Mouse (Mus musculus): Measurements from ENCODE around the gene Grm2. TPM values are rescaled to one million over a fixed set of nuclear protein-coding genes. Genes with fewer than 3 reads are reported as not detected.
"Not testable (repeated sequence)": the region's sequence is repeated elsewhere in the genome, so short reads cannot be mapped to it uniquely, and the experiment has no call there.

Gene Grm2
- polyA plus RNA-seq, 1 experiment from 2014 or later, result 3.3 TPM

DNA sequence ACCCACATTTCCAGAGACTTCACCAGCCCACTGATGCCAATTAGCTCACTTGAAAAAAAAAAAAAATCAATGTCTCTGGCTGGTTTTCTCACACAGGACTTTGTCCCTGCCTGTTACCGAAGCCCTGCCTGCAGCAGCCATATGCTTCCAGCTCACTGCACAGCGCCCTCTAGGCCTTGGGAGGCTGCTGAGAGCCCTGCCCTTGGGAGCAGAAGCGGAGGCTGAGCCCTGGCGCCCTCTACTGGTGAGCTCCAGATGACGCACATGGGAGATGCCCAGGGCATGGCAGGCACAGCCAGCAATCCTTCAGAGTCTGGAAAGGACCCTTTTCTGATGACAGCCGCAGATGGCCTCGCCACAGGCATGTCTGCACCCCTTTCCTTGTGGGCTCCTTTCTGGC lies 12.8 kb downstream of the Grm2 start:
- no peaks in the 10 kb centered on the region for H3K36me3 ChIP-seq (ENCODE audit: control insufficient read depth, insufficient read depth, low read length)
- no peaks in the 10 kb centered on the region for H3K9me3 ChIP-seq (ENCODE audit: control insufficient read depth, low read length)
- no peak overlapping the region for H3K27ac ChIP-seq (ENCODE audit: low read depth, low read length)
- H3K27me3 ChIP-seq (ENCODE audit: control insufficient read depth, insufficient read depth, low read length), result no peaks in the 10 kb centered on the region
- H3K9ac ChIP-seq (ENCODE audit: low read length), result no peak overlapping the region
- ATAC-seq (replicated peaks; ENCODE audit: low FRiP score) (no peak), DNase-seq (ENCODE audit: low spot score) (peak; percentile 91)
- H3K4me3 ChIP-seq (ENCODE audit: low read depth, low read length), result no peak overlapping the region
- no peaks in the 10 kb centered on the region for H3K4me1 ChIP-seq (replicated peaks; ENCODE audit: control insufficient read depth, insufficient read depth, low read length)
- H3K4me2 ChIP-seq (ENCODE audit: low read depth, low read length, severe bottlenecking), result no peak overlapping the region
- WGBS, result 30% methylated on average over 7 of the region's 7 CpGs

GRCm38 (mm10) chr9:106641346-106641745 lies 14.5 kb downstream of the Grm2 start:
- no peak overlapping the region for H3K9ac ChIP-seq (ENCODE audit: low read length)
- no peak overlapping the region for H3K4me3 ChIP-seq (ENCODE audit: low read depth, low read length)
- H3K36me3 ChIP-seq (ENCODE audit: control insufficient read depth, insufficient read depth, low read length), result no peaks in the 10 kb centered on the region
- WGBS, result 50% methylated on average over 5 of the region's 5 CpGs
- H3K4me2 ChIP-seq (ENCODE audit: low read depth, low read length, severe bottlenecking), result no peak overlapping the region
- H3K27ac ChIP-seq (ENCODE audit: low read depth, low read length), result no peak overlapping the region
- H3K27me3 ChIP-seq (ENCODE audit: control insufficient read depth, insufficient read depth, low read length), result no peaks in the 10 kb centered on the region
- no peak for ATAC-seq (replicated peaks; ENCODE audit: low FRiP score)
- DNase-seq (ENCODE audit: low spot score), result no peak
- H3K9me3 ChIP-seq (ENCODE audit: control insufficient read depth, low read length), result no peaks in the 10 kb centered on the region
- H3K4me1 ChIP-seq (replicated peaks; ENCODE audit: control insufficient read depth, insufficient read depth, low read length), result no peaks in the 10 kb centered on the region

- H3K4me2 ChIP-seq (ENCODE audit: low read depth, low read length, severe bottlenecking), result no peak overlapping the region
- no peak overlapping the region for H3K4me3 ChIP-seq (ENCODE audit: low read depth, low read length)
- no peaks in the 10 kb centered on the region for H3K4me1 ChIP-seq (replicated peaks; ENCODE audit: control insufficient read depth, insufficient read depth, low read length)
- H3K9me3 ChIP-seq (ENCODE audit: control insufficient read depth, low read length), result no peaks in the 10 kb centered on the region
- no peak overlapping the region for H3K9ac ChIP-seq (ENCODE audit: low read length)
- no peak overlapping the region for H3K27ac ChIP-seq (ENCODE audit: low read depth, low read length)
- ATAC-seq (replicated peaks; ENCODE audit: low FRiP score) (no peak), DNase-seq (ENCODE audit: low spot score) (no peak)
- no peaks in the 10 kb centered on the region for H3K27me3 ChIP-seq (ENCODE audit: control insufficient read depth, insufficient read depth, low read length)
- 92% methylated on average over 8 of the region's 8 CpGs for WGBS
- H3K36me3 ChIP-seq (ENCODE audit: control insufficient read depth, insufficient read depth, low read length), result no peaks in the 10 kb centered on the region
Observed at GRCm38 (mm10) chr9:106638154-106638553, 17.7 kb downstream of the Grm2 start.

DNA sequence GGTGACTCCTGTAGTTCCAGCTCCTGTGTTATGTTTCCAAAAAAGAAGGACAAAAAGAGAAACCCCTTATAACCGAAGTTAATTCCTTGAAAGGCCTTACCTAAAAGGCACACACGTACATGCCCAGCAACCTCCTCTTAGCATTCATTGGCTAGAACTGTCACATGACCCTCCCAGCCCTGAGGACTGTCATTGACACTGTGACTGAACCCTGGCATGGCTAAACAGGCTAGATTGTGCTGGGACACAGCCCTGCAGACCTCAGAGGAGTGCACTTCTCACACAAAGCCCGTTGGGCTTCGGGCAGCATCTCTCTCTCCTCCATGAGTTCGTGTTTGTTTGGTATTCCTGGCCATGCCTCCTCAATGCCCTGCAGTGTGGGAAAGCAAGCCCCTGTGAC lies 23.7 kb downstream of the Grm2 start:
- no peaks in the 10 kb centered on the region for H3K9me3 ChIP-seq (ENCODE audit: control insufficient read depth, low read length)
- no peak overlapping the region for H3K4me2 ChIP-seq (ENCODE audit: low read depth, low read length, severe bottlenecking)
- H3K27ac ChIP-seq (ENCODE audit: low read depth, low read length), result no peak overlapping the region
- no peaks in the 10 kb centered on the region for H3K36me3 ChIP-seq (ENCODE audit: control insufficient read depth, insufficient read depth, low read length)
- no peak overlapping the region for H3K4me3 ChIP-seq (ENCODE audit: low read depth, low read length)
- ATAC-seq (replicated peaks; ENCODE audit: low FRiP score) (no peak), DNase-seq (ENCODE audit: low spot score) (no peak)
- H3K9ac ChIP-seq (ENCODE audit: low read length), result no peak overlapping the region
- no peaks in the 10 kb centered on the region for H3K4me1 ChIP-seq (replicated peaks; ENCODE audit: control insufficient read depth, insufficient read depth, low read length)
- 63% methylated on average over 5 of the region's 5 CpGs for WGBS
- no peaks in the 10 kb centered on the region for H3K27me3 ChIP-seq (ENCODE audit: control insufficient read depth, insufficient read depth, low read length)

DNA sequence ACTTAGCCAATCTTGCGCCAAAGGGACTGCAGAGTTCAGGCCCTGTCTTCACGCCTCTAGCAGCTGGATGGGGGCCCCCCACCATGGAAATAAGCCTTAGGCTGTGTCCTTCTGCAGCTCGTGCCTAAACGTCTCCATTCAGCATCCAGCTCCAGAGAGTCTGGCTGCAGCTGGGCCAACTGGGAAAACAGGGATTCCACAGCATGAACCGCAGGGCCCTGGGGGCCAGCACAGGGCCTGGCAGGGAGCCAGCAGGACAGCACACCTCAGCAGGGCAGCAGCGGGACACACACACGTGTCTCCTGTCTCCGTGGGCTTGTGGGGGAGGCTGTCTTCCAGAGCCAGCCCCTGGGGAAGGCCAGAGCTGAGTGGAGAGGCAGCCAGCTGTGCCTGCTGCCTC lies 28.1 kb downstream of the Grm2 start:
- H3K27me3 ChIP-seq (ENCODE audit: control insufficient read depth, insufficient read depth, low read length); ATAC-seq (replicated peaks; ENCODE audit: low FRiP score); DNase-seq (ENCODE audit: low spot score); H3K4me3 ChIP-seq (ENCODE audit: low read depth, low read length); H3K36me3 ChIP-seq (ENCODE audit: control insufficient read depth, insufficient read depth, low read length); H3K27ac ChIP-seq (ENCODE audit: low read depth, low read length); H3K9ac ChIP-seq (ENCODE audit: low read length); H3K9me3 ChIP-seq (ENCODE audit: control insufficient read depth, low read length); H3K4me1 ChIP-seq (replicated peaks; ENCODE audit: control insufficient read depth, insufficient read depth, low read length); H3K4me2 ChIP-seq (ENCODE audit: low read depth, low read length, severe bottlenecking): not testable (repeated sequence)
- 30% methylated on average over 8 of the region's 8 CpGs for WGBS

GRCm38 (mm10) chr9:106626282-106626681 lies 29.6 kb downstream of the Grm2 start, which contains the start of gene Iqcf6:
Iqcf6 (plus strand) TSS chr9:106626582.
- H3K4me2 ChIP-seq (ENCODE audit: low read depth, low read length, severe bottlenecking), result no peak within 1 kb of the TSS
- no peaks in the 10 kb centered on the region for H3K4me1 ChIP-seq (replicated peaks; ENCODE audit: control insufficient read depth, insufficient read depth, low read length)
- DNase-seq (ENCODE audit: low spot score) (no peak), ATAC-seq (replicated peaks; ENCODE audit: low FRiP score) (no peak)
- no peak within 1 kb of the TSS for H3K4me3 ChIP-seq (ENCODE audit: low read depth, low read length)
- H3K36me3 ChIP-seq (ENCODE audit: control insufficient read depth, insufficient read depth, low read length), result no peaks in the 10 kb centered on the region
- no peak within 1 kb of the TSS for H3K9ac ChIP-seq (ENCODE audit: low read length)
- 84% methylated on average over 2 of the region's 2 CpGs for WGBS
- H3K27ac ChIP-seq (ENCODE audit: low read depth, low read length), result no peak within 1 kb of the TSS
- no peaks in the 10 kb centered on the region for H3K27me3 ChIP-seq (ENCODE audit: control insufficient read depth, insufficient read depth, low read length)
- H3K9me3 ChIP-seq (ENCODE audit: control insufficient read depth, low read length), result no peaks in the 10 kb centered on the region

- Histone ChIP-seq H3K9me3 (ENCODE audit: control insufficient read depth, low read length) (no peaks in the 10 kb centered on the region), H3K4me1 (replicated peaks; ENCODE audit: control insufficient read depth, insufficient read depth, low read length) (no peaks in the 10 kb centered on the region), H3K4me3 (ENCODE audit: low read depth, low read length) (no peak overlapping the region), H3K9ac (ENCODE audit: low read length) (no peak overlapping the region), H3K4me2 (ENCODE audit: low read depth, low read length, severe bottlenecking) (no peak overlapping the region), H3K36me3 (ENCODE audit: control insufficient read depth, insufficient read depth, low read length) (no peaks in the 10 kb centered on the region), H3K27ac (ENCODE audit: low read depth, low read length) (no peak overlapping the region), H3K27me3 (ENCODE audit: control insufficient read depth, insufficient read depth, low read length) (no peaks in the 10 kb centered on the region)
- WGBS, result 88% methylated on average over 3 of the region's 3 CpGs
- no peak for ATAC-seq (replicated peaks; ENCODE audit: low FRiP score)
- no peak for DNase-seq (ENCODE audit: low spot score)
Observed at GRCm38 (mm10) chr9:106617496-106617895, 38.4 kb downstream of the Grm2 start.

DNA sequence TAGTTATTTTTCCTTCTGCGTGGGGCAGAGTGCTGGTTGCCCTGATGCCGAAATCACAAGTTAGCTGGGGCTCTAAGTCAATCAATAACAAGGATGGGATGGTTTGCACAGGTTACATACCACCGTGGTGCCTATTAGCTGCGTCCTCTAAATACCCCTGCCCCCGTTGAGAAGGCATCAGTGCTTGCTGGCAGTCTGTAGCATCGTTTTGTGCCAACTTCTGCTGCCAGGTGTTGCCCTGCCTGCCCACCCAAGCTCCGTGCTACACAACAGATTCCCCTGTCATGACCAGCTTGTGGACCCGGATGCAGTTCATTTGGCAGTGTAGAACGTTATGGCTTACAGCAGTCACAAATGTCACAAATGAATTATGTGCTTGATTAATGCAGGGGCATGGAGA lies 39.6 kb downstream of the Grm2 start:
- no peak overlapping the region for H3K4me3 ChIP-seq (ENCODE audit: low read depth, low read length)
- no peak for ATAC-seq (replicated peaks; ENCODE audit: low FRiP score)
- no peak overlapping the region for H3K27ac ChIP-seq (ENCODE audit: low read depth, low read length)
- no peaks in the 10 kb centered on the region for H3K4me1 ChIP-seq (replicated peaks; ENCODE audit: control insufficient read depth, insufficient read depth, low read length)
- H3K9me3 ChIP-seq (ENCODE audit: control insufficient read depth, low read length), result no peaks in the 10 kb centered on the region
- no peaks in the 10 kb centered on the region for H3K36me3 ChIP-seq (ENCODE audit: control insufficient read depth, insufficient read depth, low read length)
- 89% methylated on average over 9 of the region's 9 CpGs for WGBS
- H3K4me2 ChIP-seq (ENCODE audit: low read depth, low read length, severe bottlenecking), result no peak overlapping the region
- H3K27me3 ChIP-seq (ENCODE audit: control insufficient read depth, insufficient read depth, low read length), result no peaks in the 10 kb centered on the region
- DNase-seq (ENCODE audit: low spot score), result no peak
- H3K9ac ChIP-seq (ENCODE audit: low read length), result no peak overlapping the region

DNA sequence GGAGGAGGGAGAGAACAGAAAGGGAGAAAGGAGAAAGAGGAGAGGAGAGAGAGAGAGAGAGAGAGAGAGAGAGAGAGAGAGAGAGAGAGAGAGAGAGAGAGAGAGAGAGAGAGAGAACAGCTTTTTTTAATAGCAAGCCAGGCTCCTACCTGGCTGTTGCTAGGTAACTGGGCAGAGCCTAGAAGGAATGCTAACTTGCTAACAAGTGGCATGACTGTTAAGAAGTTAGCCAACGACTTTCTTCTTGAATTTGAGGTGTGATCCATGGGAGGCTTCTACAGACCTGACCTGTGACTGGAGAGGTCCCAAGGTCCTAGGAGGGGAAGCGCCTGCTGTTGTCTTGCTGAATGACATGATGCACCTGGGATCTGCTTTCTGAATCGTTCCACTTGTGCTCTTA lies 41.3 kb downstream of the Grm2 start:
- WGBS, result 46% methylated on average over 3 of the region's 3 CpGs
- no peak for ATAC-seq (replicated peaks; ENCODE audit: low FRiP score)
- no peak overlapping the region for H3K27ac ChIP-seq (ENCODE audit: low read depth, low read length)

More for the DNA sequence above, 41.3 kb downstream of the Grm2 start:
- Histone ChIP-seq H3K4me2 (ENCODE audit: low read depth, low read length, severe bottlenecking) (no peak overlapping the region), H3K27me3 (ENCODE audit: control insufficient read depth, insufficient read depth, low read length) (no peaks in the 10 kb centered on the region), H3K4me1 (replicated peaks; ENCODE audit: control insufficient read depth, insufficient read depth, low read length) (no peaks in the 10 kb centered on the region), H3K9me3 (ENCODE audit: control insufficient read depth, low read length) (no peaks in the 10 kb centered on the region), H3K4me3 (ENCODE audit: low read depth, low read length) (no peak overlapping the region), H3K9ac (ENCODE audit: low read length) (no peak overlapping the region), H3K36me3 (ENCODE audit: control insufficient read depth, insufficient read depth, low read length) (no peaks in the 10 kb centered on the region)
- no peak for DNase-seq (ENCODE audit: low spot score)

All from forebrain, embryonic 11.5 days (tissue).